Mouse (Mus musculus) midbrain, postnatal 0 days (tissue): ENCODE data around the gene Rnd2. TPM values are rescaled to one million over a fixed set of nuclear protein-coding genes. Genes with fewer than 3 reads are reported as not detected.

Experiments
- ATAC-seq: fragments of 200-750 bp; cut with Nextera tagmentation; 2 replicates; pipeline ENCODE4 v1.8.0; 2017; ENCODE audit warnings: moderate number of reproducible peaks, mild to moderate bottlenecking, moderate TSS enrichment, moderate library complexity; ENCODE audit not compliant: low FRiP score
- DNase-seq: peaks from one replicate; pipeline ENCODE4 v3.0.0-alpha.2; 2015; ENCODE audit warnings: low spot score
- H3K27ac ChIP-seq: fragments of 300-500 bp; sonication (generic); 2 replicates; pipeline ENCODE4 v1.5.1; 2014; ENCODE audit warnings: low read depth, mild to moderate bottlenecking, low read length, mixed read lengths
- H3K27me3 ChIP-seq: fragments of 300-500 bp; sonication (generic); 2 replicates; pipeline ENCODE4 v1.6.1; 2014; ENCODE audit warnings: low read length, control low read depth, mixed read lengths; ENCODE audit not compliant: insufficient read depth
- H3K36me3 ChIP-seq: fragments of 300-500 bp; sonication (generic); 2 replicates; pipeline ENCODE4 v1.6.1; 2014; ENCODE audit warnings: low read length, control low read depth, mixed read lengths; ENCODE audit not compliant: insufficient read depth
- H3K4me1 ChIP-seq: fragments of 300-500 bp; sonication (generic); 2 replicates; pipeline ENCODE4 v1.6.1; 2014; ENCODE audit warnings: mild to moderate bottlenecking, control low read depth, antibody characterized with exemption, low read length, mixed read lengths; ENCODE audit not compliant: insufficient read depth
- H3K4me2 ChIP-seq: fragments of 300-500 bp; sonication (generic); 2 replicates; pipeline ENCODE4 v1.6.1; 2014; ENCODE audit warnings: low read depth, mild to moderate bottlenecking, low read length, mixed read lengths; ENCODE audit not compliant: poor library complexity, severe bottlenecking
- H3K4me3 ChIP-seq: fragments of 300-500 bp; sonication (generic); 2 replicates; pipeline ENCODE4 v1.5.1; 2014; ENCODE audit warnings: low read depth, mild to moderate bottlenecking, low read length, moderate library complexity
- H3K9ac ChIP-seq: fragments of 300-500 bp; sonication (generic); replicated peaks from 2 replicates; pipeline ENCODE4 v1.6.1; 2014; ENCODE audit warnings: mild to moderate bottlenecking, low read length, moderate library complexity, mixed read lengths; ENCODE audit not compliant: poor library complexity, severe bottlenecking
- H3K9me3 ChIP-seq: fragments of 300-500 bp; sonication (generic); 2 replicates; pipeline ENCODE4 v1.6.1; 2016; ENCODE audit warnings: low read length, control low read depth
- CTCF ChIP-seq: IDR thresholded peaks from 2 replicates; pipeline ENCODE4 v1.5.1; 2016; ENCODE audit warnings: antibody characterized with exemption, mild to moderate bottlenecking
- WGBS: fragments of 180-500 bp; shearing (Covaris S2); extraction: QIAGEN DNeasy Blood & Tissue Kit; methylation state at CpG from one replicate; pipeline ENCODE4 v1.1.7; 2014; 5-methylcytosine and 5-hydroxymethylcytosine counted together
- polyA plus RNA-seq: library from polyadenylated mRNA; unstranded; fragments of >200 nt; fragmentation: Nextera tagmentation; extraction: Ambion mirVana; gene quantifications from 2 replicates; pipeline ENCODE4 v1.2.1, GENCODE M21; 2015
- total RNA-seq: library from RNA; depleted of rRNA; stranded (reverse); fragments of >200 nt; gene quantifications from 2 replicates; pipeline ENCODE4 v1.2.3, GENCODE M21; 2014

Gene Rnd2
- total and polyA plus RNA-seq, 2 experiments from 2014 or later: 90.5 to 104 TPM

GRCm38 (mm10) chr11:101419610-101420009 is 45.2 kb upstream of the Rnd2 start:
- no peaks in the 10 kb centered on the region for H3K9me3 ChIP-seq
- H3K27ac ChIP-seq: no peak overlapping the region
- no peaks in the 10 kb centered on the region for H3K36me3 ChIP-seq
- ATAC-seq (no peak), DNase-seq (peak; percentile 37)
- no peak overlapping the region for H3K4me2 ChIP-seq
- WGBS: 28% methylated on average over 3 of the region's 3 CpGs
- no peak overlapping the region for H3K4me3 ChIP-seq
- peaks cover 6% of the 10 kb centered on the region for H3K4me1 ChIP-seq
- no peaks in the 10 kb centered on the region for H3K27me3 ChIP-seq
- TF ChIP-seq CTCF: peak; percentile 60
- H3K9ac ChIP-seq: no peak overlapping the region

GRCm38 (mm10) chr11:101420148-101420547 is 44.7 kb upstream of the Rnd2 start:
- H3K9ac ChIP-seq: no peak overlapping the region

GRCm38 (mm10) chr11:101424105-101424851 is 40.5 kb upstream of the Rnd2 start, which contains the start of gene Gm27029:
Gene Gm27029 (minus strand): TSS chr11:101424796.
- 7% methylated on average over 23 of the region's 23 CpGs for WGBS
- no peak for DNase-seq
- Histone ChIP-seq H3K27ac (peak within 1 kb of the TSS; percentile 86), H3K4me2 (peak within 1 kb of the TSS; percentile 81), H3K9me3 (no peaks in the 10 kb centered on the region), H3K36me3 (no peaks in the 10 kb centered on the region), H3K27me3 (no peaks in the 10 kb centered on the region), H3K4me3 (peak within 1 kb of the TSS; percentile 98), H3K4me1 (peaks cover 13% of the 10 kb centered on the region), H3K9ac (peak within 1 kb of the TSS; percentile 84)
- peak; percentile 25; the same call in 1 of the 2 replicates for ATAC-seq
- TF ChIP-seq CTCF: no peak

More at GRCm38 (mm10) chr11:101420148-101420547, 44.7 kb upstream of the Rnd2 start:
- DNase-seq (no peak), ATAC-seq (no peak)
- Histone ChIP-seq H3K27ac (no peak overlapping the region), H3K4me3 (no peak overlapping the region), H3K4me1 (peaks cover 6% of the 10 kb centered on the region), H3K36me3 (no peaks in the 10 kb centered on the region), H3K27me3 (no peaks in the 10 kb centered on the region), H3K9me3 (no peaks in the 10 kb centered on the region), H3K4me2 (no peak overlapping the region)
- TF ChIP-seq CTCF: no peak
- 89% methylated on average over 5 of the region's 5 CpGs for WGBS

GRCm38 (mm10) chr11:101424925-101425813 is 39.6 kb upstream of the Rnd2 start, which contains the start of the genes Rundc1 and Ptges3l:
Gene Rundc1 (plus strand): TSS chr11:101425085.
Gene Ptges3l (minus strand): TSS chr11:101425333.
- ATAC-seq (peak; percentile 96), DNase-seq (peak; percentile 97)
- Histone ChIP-seq H3K4me1 (peaks cover 13% of the 10 kb centered on the region), H3K27ac (peak within 1 kb of the TSS; percentile 86), H3K9me3 (no peaks in the 10 kb centered on the region), H3K4me3 (peak within 1 kb of the TSS; percentile 98), H3K9ac (peak within 1 kb of the TSS; percentile 84), H3K36me3 (peaks cover under 1% of the 10 kb centered on the region), H3K4me2 (peak within 1 kb of the TSS; percentile 81), H3K27me3 (no peaks in the 10 kb centered on the region)
- under 1% methylated on average over 81 of the region's 81 CpGs for WGBS
- peak; percentile 71 for TF ChIP-seq CTCF

- Histone ChIP-seq H3K27ac (no peak overlapping the region), H3K27me3 (no peaks in the 10 kb centered on the region), H3K36me3 (peaks cover 11% of the 10 kb centered on the region), H3K9ac (peak overlapping the region; percentile 84; the same call in 1 of the 2 replicates), H3K9me3 (no peaks in the 10 kb centered on the region), H3K4me3 (peak overlapping the region; percentile 98), H3K4me2 (peak overlapping the region; percentile 81), H3K4me1 (peaks cover 13% of the 10 kb centered on the region)
- ATAC-seq (no peak), DNase-seq (no peak)
- TF ChIP-seq CTCF: no peak
- 66% methylated on average over 8 of the region's 8 CpGs for WGBS
Observed at GRCm38 (mm10) chr11:101426165-101426564, 38.6 kb upstream of the Rnd2 start.
